Mouse (Mus musculus): ENCODE measurements around the gene Hoxb5. TPM values are rescaled to one million over a fixed set of nuclear protein-coding genes. Genes with fewer than 3 reads are reported as not detected.

Gene Hoxb5
- polyA plus RNA-seq, 1 experiment = 10.7 TPM

GRCm38 (mm10) chr11:96340698-96341365 is 37.7 kb downstream of the Hoxb5 start:
- DNase-seq (ENCODE audit: low read depth) = no peak

- no peak for DNase-seq (ENCODE audit: low read depth)
Measured at GRCm38 (mm10) chr11:96341701-96342575, 38.8 kb downstream of the Hoxb5 start.

- no peak for DNase-seq (ENCODE audit: low read depth)
Measured at GRCm38 (mm10) chr11:96342576-96342930, 39.4 kb downstream of the Hoxb5 start.

GRCm38 (mm10) chr11:96343206-96343745 is 40.1 kb downstream of the Hoxb5 start:
- DNase-seq (ENCODE audit: low read depth) = no peak

- no peak for DNase-seq (ENCODE audit: low read depth)
Measured at GRCm38 (mm10) chr11:96344061-96344877, 41.1 kb downstream of the Hoxb5 start.

GRCm38 (mm10) chr11:96344878-96345159 is 41.7 kb downstream of the Hoxb5 start:
- DNase-seq (ENCODE audit: low read depth) = no peak

GRCm38 (mm10) chr11:96345220-96345892 is 42.2 kb downstream of the Hoxb5 start:
- DNase-seq (ENCODE audit: low read depth) = no peak

GRCm38 (mm10) chr11:96345893-96346806 is 43.0 kb downstream of the Hoxb5 start:
- no peak for DNase-seq (ENCODE audit: low read depth)

- DNase-seq (ENCODE audit: low read depth) = no peak
Measured at GRCm38 (mm10) chr11:96346916-96347520, 43.9 kb downstream of the Hoxb5 start.

- no peak for DNase-seq (ENCODE audit: low read depth)
Measured at GRCm38 (mm10) chr11:96347717-96348116, 44.6 kb downstream of the Hoxb5 start.

GRCm38 (mm10) chr11:96348141-96348928 is 45.2 kb downstream of the Hoxb5 start:
- no peak for DNase-seq (ENCODE audit: low read depth)

GRCm38 (mm10) chr11:96348988-96349387 is 45.9 kb downstream of the Hoxb5 start:
- DNase-seq (ENCODE audit: low read depth) = no peak

- DNase-seq (ENCODE audit: low read depth) = no peak
Measured at GRCm38 (mm10) chr11:96349491-96350340, 46.6 kb downstream of the Hoxb5 start.

GRCm38 (mm10) chr11:96350341-96350624 is 47.1 kb downstream of the Hoxb5 start, which contains the start of gene Hoxb2:
Hoxb2 (plus strand) TSS chr11:96350525.
- no peak for DNase-seq (ENCODE audit: low read depth)

GRCm38 (mm10) chr11:96350791-96351190 is 47.7 kb downstream of the Hoxb5 start:
- no peak for DNase-seq (ENCODE audit: low read depth)

- DNase-seq (ENCODE audit: low read depth) = no peak
Measured at GRCm38 (mm10) chr11:96351312-96351711, 48.2 kb downstream of the Hoxb5 start.

- no peak for DNase-seq (ENCODE audit: low read depth)
Measured at GRCm38 (mm10) chr11:96351831-96352230, 48.7 kb downstream of the Hoxb5 start.

- no peak for DNase-seq (ENCODE audit: low read depth)
Measured at GRCm38 (mm10) chr11:96352691-96353521, 49.8 kb downstream of the Hoxb5 start.

All from gonadal fat pad, adult 2 months (tissue).